Mouse (Mus musculus): Measurements from ENCODE around the gene Gnat1.
A peak's percentile ranks its signal among the peaks of the same experiment; 100 is the strongest.

DNA sequence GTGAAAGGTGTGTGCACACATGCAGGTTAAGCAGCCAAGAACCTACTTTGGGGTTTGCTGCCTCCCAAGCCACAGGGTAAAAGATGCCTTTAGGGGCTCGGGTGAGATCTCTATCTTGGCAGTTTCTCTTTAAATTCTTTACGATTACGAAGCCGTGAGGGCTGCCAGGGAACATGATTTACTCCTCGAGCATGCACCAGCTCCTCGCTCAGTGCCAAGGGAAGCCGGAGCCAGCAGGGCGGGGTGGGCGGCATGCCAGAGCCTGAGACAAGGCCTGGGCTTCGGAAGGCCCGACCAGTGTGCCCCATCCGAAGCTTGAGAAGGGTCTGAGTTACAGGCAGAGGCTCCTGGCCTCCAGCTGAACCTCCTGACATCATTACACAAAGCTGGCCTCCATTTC lies 22.1 kb upstream of the Gnat1 start:
- no peak for TF ChIP-seq CTCF (IDR thresholded peaks at IDR 0.05)
- TF ChIP-seq EP300 (IDR thresholded peaks at IDR 0.05), result 0 out of 2 replicates have a peak, but pooled peaks have one; percentile 19
